Mouse (Mus musculus) neural tube, embryonic 12.5 days (tissue): ENCODE measurements around the gene Kcnq1. TPM values are rescaled to one million over a fixed set of nuclear protein-coding genes. Genes with fewer than 3 reads are reported as not detected.

Source experiments
- ATAC-seq: fragments of 200-750 bp; cut with Nextera tagmentation; 2 replicates; pipeline ENCODE4 v1.8.0; 2017; ENCODE audit warnings: low read depth, mild to moderate bottlenecking, moderate TSS enrichment, moderate library complexity; ENCODE audit not compliant: low FRiP score
- H3K27ac ChIP-seq: fragments of 300-500 bp; sonication (generic); 2 replicates; pipeline ENCODE4 v1.5.1; 2016
- H3K27me3 ChIP-seq: fragments of 300-500 bp; sonication (generic); replicated peaks from 2 replicates; pipeline ENCODE4 v1.6.1; 2016; ENCODE audit warnings: mild to moderate bottlenecking
- H3K36me3 ChIP-seq: fragments of 300-500 bp; sonication (generic); 2 replicates; pipeline ENCODE4 v1.6.1; 2016; ENCODE audit warnings: mild to moderate bottlenecking
- H3K4me1 ChIP-seq: fragments of 300-500 bp; sonication (generic); 2 replicates; pipeline ENCODE4 v1.6.1; 2016
- H3K4me2 ChIP-seq: fragments of 300-500 bp; sonication (generic); replicated peaks from 2 replicates; pipeline ENCODE4 v1.6.1; 2016; ENCODE audit warnings: mild to moderate bottlenecking
- H3K4me3 ChIP-seq: fragments of 300-500 bp; sonication (generic); 2 replicates; pipeline ENCODE4 v1.5.1; 2016
- H3K9ac ChIP-seq: fragments of 300-500 bp; sonication (generic); 2 replicates; pipeline ENCODE4 v1.6.1; 2016; ENCODE audit warnings: mild to moderate bottlenecking
- H3K9me3 ChIP-seq: fragments of 300-500 bp; sonication (generic); 2 replicates; pipeline ENCODE4 v1.6.1; 2016; ENCODE audit warnings: mild to moderate bottlenecking
- WGBS: fragments of 180-500 bp; shearing (Covaris S2); methylation state at CpG from one replicate; pipeline ENCODE4 v1.1.7; 2016; 5-methylcytosine and 5-hydroxymethylcytosine counted together
- polyA plus RNA-seq: library from polyadenylated mRNA; unstranded; fragments of >200 nt; fragmentation: Nextera tagmentation; extraction: Ambion mirVana; gene quantifications from 2 replicates; pipeline ENCODE4 v1.2.1, GENCODE M21; 2016

The Kcnq1 gene
- polyA plus RNA-seq, 1 experiment from 2014 or later = 0.99 TPM

DNA sequence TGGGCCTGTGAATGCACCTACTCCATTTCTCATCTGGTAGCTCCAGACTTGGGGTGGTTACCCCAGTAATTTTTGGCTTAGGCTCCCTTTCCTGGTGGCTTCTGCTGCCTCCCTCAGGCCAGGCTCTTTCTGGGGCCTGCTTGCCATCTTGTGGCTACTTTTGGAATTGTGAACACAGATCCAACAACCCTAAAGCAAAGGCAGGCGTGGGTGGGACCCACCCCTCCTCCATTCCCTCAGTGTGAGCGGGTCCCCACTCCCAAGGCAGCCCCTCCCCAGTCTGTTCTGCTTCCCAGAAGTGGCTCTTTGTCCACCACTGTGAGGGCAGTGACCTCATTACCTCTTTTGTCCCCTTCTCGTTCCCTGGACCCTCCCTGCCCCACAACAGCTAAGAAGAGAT is 46.2 kb downstream of the Kcnq1 start:
- H3K4me3 ChIP-seq = no peak overlapping the region
- 9% methylated on average over 3 of the region's 3 CpGs for WGBS
- no peak overlapping the region for H3K4me2 ChIP-seq
- H3K9me3 ChIP-seq = no peaks in the 10 kb centered on the region
- no peak overlapping the region for H3K9ac ChIP-seq
- H3K27ac ChIP-seq = no peak overlapping the region
- H3K27me3 ChIP-seq = no peaks in the 10 kb centered on the region
- no peak for ATAC-seq
- no peaks in the 10 kb centered on the region for H3K36me3 ChIP-seq
- H3K4me1 ChIP-seq = peaks cover 10% of the 10 kb centered on the region

DNA sequence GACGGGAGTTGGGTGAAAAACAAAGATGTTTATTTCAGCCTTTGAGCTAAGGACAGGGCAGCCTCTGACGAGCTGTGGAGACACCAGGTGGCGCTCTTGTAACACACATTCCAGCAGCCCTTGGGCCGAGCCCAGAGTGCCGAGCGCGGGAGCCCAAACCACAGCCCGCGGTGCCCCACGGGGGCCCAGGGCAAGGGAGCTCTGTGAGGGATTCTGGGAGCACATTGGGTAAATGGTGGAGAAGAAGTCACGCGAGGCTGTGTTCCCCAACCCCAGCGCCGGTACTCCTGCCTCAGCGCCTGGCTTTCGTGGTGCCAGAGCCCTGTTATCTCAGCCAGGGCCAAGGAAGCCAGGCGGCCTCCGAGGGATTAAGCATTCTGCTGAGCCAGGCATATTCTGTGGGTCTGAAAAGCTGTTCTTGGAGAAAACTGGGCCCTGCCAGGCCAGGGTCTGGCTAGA is 47.8 kb downstream of the Kcnq1 start:
- Histone ChIP-seq H3K4me2 (peak overlapping the region; percentile 59), H3K9ac (peak overlapping the region; percentile 44; the same call in 1 of the 2 replicates), H3K27ac (no peak overlapping the region), H3K4me3 (peak overlapping the region; percentile 20; the same call in 1 of the 2 replicates), H3K36me3 (no peaks in the 10 kb centered on the region), H3K4me1 (peaks cover 14% of the 10 kb centered on the region), H3K9me3 (no peaks in the 10 kb centered on the region), H3K27me3 (no peaks in the 10 kb centered on the region)
- peak; percentile 85 for ATAC-seq
- 6% methylated on average over 18 of the region's 18 CpGs for WGBS

DNA sequence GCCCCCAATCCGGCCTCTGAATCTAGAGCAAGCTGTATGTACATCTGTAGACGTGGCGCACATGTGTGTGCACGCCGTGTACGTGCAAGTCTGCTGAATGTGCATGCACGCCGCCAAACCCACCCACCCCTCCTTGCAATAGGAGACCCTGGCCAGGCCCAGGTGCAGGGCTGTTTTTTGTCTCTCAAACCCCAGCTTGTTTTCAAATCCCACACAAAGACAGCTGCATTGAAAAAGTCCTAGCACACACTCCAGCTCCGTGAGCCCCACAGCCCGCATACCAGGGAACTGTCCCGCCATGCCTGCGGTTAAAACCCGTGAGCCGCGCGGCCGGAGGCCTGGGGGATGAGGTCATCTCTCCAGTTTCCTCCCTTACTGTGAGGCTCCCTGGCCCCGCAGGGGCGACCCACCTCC is 48.3 kb downstream of the Kcnq1 start:
- Histone ChIP-seq H3K9ac (no peak overlapping the region; the same call in 1 of the 2 replicates), H3K4me1 (peaks cover 19% of the 10 kb centered on the region), H3K4me3 (no peak overlapping the region), H3K27me3 (no peaks in the 10 kb centered on the region), H3K27ac (0 out of 2 replicates have a peak overlapping the region, but pooled peaks have one; percentile 26), H3K4me2 (peak overlapping the region; percentile 59), H3K36me3 (no peaks in the 10 kb centered on the region), H3K9me3 (no peaks in the 10 kb centered on the region)
- WGBS = 32% methylated on average over 19 of the region's 19 CpGs
- peak; percentile 67 for ATAC-seq

DNA sequence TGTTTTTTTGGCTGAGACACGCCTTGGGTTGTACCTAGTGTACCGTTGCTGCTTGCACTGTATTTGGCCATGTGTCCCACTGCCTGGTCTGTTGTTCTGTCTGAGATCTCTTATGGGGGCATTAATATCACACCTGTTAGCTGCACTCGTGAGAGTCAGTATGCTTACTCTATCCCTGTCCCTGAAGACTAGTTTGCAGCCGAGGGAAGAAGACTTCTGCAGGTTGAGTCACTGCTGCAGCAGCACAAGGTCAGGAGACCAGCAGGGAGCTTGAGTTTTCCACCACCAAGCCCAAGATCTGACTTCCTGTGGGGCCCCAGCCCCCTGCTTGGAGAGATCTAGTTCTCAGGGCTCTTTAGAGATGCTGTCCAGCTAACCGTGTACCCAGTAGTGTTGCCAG is 49.1 kb downstream of the Kcnq1 start:
- Histone ChIP-seq H3K4me2 (no peak overlapping the region), H3K4me3 (no peak overlapping the region), H3K27ac (no peak overlapping the region), H3K36me3 (no peaks in the 10 kb centered on the region), H3K9ac (no peak overlapping the region), H3K9me3 (no peaks in the 10 kb centered on the region), H3K4me1 (peaks cover 27% of the 10 kb centered on the region), H3K27me3 (no peaks in the 10 kb centered on the region)
- 70% methylated on average over 5 of the region's 5 CpGs for WGBS
- ATAC-seq = no peak

DNA sequence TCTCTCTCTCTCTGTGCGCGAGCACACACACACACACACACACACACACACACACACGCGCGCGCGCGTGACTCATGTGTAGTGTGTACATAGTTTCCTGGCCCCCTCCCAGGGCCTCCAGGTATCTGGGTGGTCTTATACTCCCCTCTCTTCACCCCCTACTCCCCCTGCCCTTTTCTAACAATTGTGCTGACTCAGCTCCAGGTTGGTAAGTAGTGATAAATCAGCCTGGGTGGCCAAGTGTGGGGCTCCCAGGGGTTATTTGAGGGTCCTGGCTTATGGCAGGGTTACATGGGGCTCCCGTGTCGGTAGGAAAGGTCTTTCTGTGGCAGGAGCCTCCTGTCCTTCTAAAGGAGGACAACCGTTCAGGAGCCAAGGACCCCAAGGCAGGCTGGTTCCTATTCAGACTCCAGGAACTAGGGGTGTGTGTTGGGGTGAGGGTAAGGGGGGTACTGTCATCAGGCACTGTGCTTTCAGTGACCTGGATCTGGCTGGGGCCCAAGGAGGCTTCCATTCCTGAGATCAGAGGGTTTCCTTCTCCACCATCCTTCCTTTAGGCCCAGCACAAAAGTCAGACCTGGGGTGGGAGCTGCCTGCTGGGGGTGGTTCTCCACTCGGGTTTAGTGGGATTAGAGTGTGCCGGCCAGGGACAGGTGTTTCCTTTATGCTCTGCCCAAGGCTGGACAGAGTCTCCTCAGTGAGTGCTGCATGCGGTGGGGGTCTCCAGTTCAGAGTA is 52.7 kb downstream of the Kcnq1 start:
- H3K4me2 ChIP-seq = no peak overlapping the region
- no peak overlapping the region for H3K27ac ChIP-seq
- H3K36me3 ChIP-seq = no peaks in the 10 kb centered on the region
- no peaks in the 10 kb centered on the region for H3K27me3 ChIP-seq
- H3K9ac ChIP-seq = 0 out of 2 replicates have a peak overlapping the region, but pooled peaks have one; percentile 40
- H3K4me3 ChIP-seq = no peak overlapping the region
- WGBS = 78% methylated on average over 14 of the region's 14 CpGs
- H3K9me3 ChIP-seq = no peaks in the 10 kb centered on the region
- H3K4me1 ChIP-seq = peaks cover 28% of the 10 kb centered on the region
- ATAC-seq = 0 out of 2 replicates have a peak, but pooled peaks have one; percentile 31

DNA sequence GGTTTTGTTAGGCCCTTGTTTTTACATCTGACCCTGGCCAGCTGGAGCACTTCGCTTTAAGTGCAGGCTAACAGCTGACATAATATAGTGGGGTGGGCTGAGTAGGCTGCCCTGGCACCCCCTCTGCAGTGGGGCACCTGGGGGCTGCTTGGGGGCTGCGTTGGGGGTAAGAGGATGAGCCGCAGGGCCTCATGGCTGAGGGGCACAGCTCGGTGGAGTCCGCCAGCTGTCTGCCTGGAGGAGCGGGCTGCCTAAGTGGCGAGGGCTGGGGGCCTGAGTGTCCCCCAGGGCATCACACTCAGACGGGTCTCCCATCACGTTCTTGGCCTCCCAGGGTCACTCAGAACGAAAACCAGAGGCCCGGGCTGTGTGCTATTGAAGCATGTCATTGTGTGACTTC is 53.3 kb downstream of the Kcnq1 start:
- 30% methylated on average over 11 of the region's 11 CpGs for WGBS
- H3K27ac ChIP-seq = no peak overlapping the region
- ATAC-seq = peak; percentile 70; the same call in 1 of the 2 replicates
- 0 out of 2 replicates have a peak overlapping the region, but pooled peaks have one; percentile 40 for H3K9ac ChIP-seq
- H3K4me1 ChIP-seq = peaks cover 22% of the 10 kb centered on the region
- no peaks in the 10 kb centered on the region for H3K9me3 ChIP-seq
- H3K4me3 ChIP-seq = no peak overlapping the region
- no peak overlapping the region for H3K4me2 ChIP-seq
- no peaks in the 10 kb centered on the region for H3K27me3 ChIP-seq
- H3K36me3 ChIP-seq = no peaks in the 10 kb centered on the region

DNA sequence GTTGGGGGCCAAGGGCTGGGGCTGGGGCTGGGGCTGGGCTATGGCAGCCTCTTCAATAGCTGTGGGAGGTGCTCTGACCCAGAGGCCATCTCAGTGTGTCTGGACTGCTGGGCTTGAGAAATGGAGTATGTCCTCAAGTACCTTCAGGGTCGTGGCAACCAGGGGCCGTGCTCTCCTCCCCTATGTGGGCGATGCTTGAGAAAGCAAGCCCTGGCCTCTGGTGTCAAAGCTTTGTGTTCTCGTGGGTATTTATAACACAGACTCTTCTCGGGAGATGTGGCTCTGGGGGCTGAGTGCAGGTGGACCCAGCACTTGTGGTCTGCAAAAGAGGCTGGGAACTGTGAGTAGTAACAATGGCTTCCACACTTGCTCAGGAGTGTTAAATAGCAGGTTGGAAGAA is 53.9 kb downstream of the Kcnq1 start:
- Histone ChIP-seq H3K9me3 (no peaks in the 10 kb centered on the region), H3K27ac (no peak overlapping the region), H3K36me3 (no peaks in the 10 kb centered on the region), H3K4me3 (no peak overlapping the region), H3K27me3 (no peaks in the 10 kb centered on the region), H3K4me2 (no peak overlapping the region), H3K4me1 (peaks cover 18% of the 10 kb centered on the region), H3K9ac (0 out of 2 replicates have a peak overlapping the region, but pooled peaks have one; percentile 13)
- no peak for ATAC-seq
- WGBS = 61% methylated on average over 5 of the region's 5 CpGs

DNA sequence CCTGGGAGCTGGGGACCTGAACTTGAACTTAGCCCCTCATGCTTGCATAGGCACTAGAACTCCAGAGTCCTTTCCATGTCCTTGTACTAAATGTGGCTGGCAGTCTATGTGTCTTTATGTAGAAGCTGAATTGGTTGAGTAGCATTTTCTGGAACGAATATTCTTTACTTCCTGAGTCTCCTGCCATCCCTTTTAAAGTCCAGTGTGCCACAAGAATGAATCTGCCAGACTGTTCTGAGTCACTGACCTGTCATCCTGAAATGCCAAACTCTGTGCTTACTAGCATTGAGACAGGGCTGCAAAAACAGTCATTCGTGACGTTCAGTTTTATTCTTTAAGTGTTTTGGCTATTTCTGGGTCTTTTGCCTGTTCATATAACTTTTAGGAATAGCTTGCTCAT is 55.9 kb downstream of the Kcnq1 start:
- WGBS = 79% methylated on average over 3 of the region's 3 CpGs
- no peaks in the 10 kb centered on the region for H3K27me3 ChIP-seq
- no peak overlapping the region for H3K4me3 ChIP-seq
- H3K4me1 ChIP-seq = peaks cover 18% of the 10 kb centered on the region
- no peaks in the 10 kb centered on the region for H3K9me3 ChIP-seq
- no peak overlapping the region for H3K27ac ChIP-seq
- no peak overlapping the region for H3K4me2 ChIP-seq
- no peak overlapping the region for H3K9ac ChIP-seq
- H3K36me3 ChIP-seq = no peaks in the 10 kb centered on the region
- no peak for ATAC-seq

DNA sequence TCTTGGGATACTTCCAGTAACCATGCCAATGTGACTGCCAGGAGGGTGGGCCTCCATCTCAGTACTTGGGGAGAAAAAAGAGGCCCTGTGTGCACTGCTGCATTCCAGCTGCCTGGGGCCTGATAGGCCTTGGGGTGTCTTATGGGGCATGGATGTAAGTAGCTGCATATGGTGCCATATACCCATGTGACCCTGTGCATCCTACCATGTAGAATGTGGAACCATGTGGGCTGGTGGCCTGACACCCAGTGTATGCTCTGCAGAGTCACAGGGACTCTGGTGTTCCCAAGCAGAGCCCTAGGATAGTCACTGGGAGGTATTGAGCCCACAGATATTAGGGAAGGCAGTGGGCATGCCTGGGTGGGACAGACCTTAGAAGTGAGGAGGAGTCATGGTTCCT is 57.9 kb downstream of the Kcnq1 start:
- Histone ChIP-seq H3K4me2 (no peak overlapping the region), H3K4me3 (no peak overlapping the region), H3K9me3 (no peaks in the 10 kb centered on the region), H3K4me1 (peaks cover 13% of the 10 kb centered on the region), H3K27ac (no peak overlapping the region), H3K36me3 (no peaks in the 10 kb centered on the region), H3K9ac (no peak overlapping the region), H3K27me3 (no peaks in the 10 kb centered on the region)
- no peak for ATAC-seq

DNA sequence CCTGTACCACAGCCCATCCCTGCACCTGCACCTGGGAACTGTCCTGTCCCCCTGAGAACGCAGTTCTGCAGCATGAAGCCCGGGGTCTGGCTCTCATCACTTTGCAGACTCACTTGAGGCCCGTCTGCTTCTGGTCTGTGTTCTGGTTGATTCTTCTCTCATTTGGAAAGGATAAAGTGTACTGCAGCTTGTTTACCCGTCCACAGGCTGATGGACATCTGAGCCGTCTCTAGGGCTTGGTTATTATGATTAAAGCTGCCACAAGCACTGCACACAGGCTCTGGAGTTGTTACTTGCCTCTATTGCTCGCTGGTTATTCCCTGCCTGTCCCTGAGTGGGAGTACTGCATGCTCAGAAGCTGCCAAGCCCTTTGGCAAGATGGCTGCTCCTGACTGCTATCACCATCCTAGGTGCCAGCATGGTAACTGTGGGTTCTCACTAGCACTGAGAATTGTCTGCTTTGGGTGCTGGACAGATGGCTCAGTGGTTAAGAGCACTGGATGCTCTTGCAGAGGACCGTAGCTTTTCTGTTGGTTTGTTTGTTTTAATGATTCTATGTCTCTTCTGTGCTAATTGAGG is 59.6 kb downstream of the Kcnq1 start:
- H3K27me3 ChIP-seq = no peaks in the 10 kb centered on the region
- no peak overlapping the region for H3K4me3 ChIP-seq
- ATAC-seq = no peak
- 82% methylated on average over 7 of the region's 7 CpGs for WGBS
- no peak overlapping the region for H3K4me2 ChIP-seq
- no peak overlapping the region for H3K27ac ChIP-seq
- H3K9ac ChIP-seq = no peak overlapping the region
- no peaks in the 10 kb centered on the region for H3K36me3 ChIP-seq
- H3K9me3 ChIP-seq = no peaks in the 10 kb centered on the region
- no peaks in the 10 kb centered on the region for H3K4me1 ChIP-seq

DNA sequence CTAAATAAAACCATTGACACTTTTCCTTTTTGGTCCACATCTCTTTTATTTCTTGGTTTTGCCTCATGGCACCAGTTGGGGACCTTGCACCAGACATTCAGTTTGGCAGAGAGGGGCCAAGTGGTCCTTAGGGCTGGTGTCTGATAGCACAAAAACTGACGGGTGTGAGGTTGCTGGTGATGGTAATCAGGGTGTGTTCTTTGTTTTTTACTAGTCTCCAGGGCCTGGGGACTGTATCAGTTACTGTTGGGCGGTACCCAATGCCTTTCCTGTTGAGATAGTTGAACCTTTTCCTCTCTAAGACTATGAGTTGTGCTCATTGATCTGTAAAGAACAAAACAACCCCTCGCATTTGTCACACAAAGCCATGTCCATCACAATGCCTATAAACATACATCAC is 61.1 kb downstream of the Kcnq1 start:
- no peaks in the 10 kb centered on the region for H3K9me3 ChIP-seq
- no peak overlapping the region for H3K27ac ChIP-seq
- no peak for ATAC-seq
- no peaks in the 10 kb centered on the region for H3K36me3 ChIP-seq
- no peak overlapping the region for H3K4me2 ChIP-seq
- no peaks in the 10 kb centered on the region for H3K4me1 ChIP-seq
- no peaks in the 10 kb centered on the region for H3K27me3 ChIP-seq
- WGBS = 74% methylated on average over 3 of the region's 3 CpGs
- no peak overlapping the region for H3K9ac ChIP-seq
- no peak overlapping the region for H3K4me3 ChIP-seq

DNA sequence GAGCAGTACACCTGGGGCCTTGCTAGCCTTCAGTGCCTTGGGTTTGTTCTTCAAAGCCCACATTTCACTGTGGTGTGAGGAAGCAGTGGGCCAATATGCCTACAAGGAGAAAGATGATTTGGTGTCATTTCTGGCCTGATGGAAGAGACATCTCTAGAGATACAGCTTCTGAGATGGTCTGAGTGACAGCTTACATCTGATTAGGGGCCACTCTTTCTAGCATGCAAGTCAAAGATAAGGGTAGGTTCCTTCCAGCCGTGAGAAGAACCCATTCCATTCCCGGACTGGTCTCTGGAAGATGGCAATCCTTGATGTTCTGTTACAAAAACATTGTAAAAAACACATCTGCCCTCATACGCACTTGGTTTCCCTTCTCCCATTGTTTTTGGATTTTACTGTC is 63.2 kb downstream of the Kcnq1 start:
- Histone ChIP-seq H3K4me2 (no peak overlapping the region), H3K9me3 (no peaks in the 10 kb centered on the region), H3K4me1 (no peaks in the 10 kb centered on the region), H3K36me3 (no peaks in the 10 kb centered on the region), H3K9ac (no peak overlapping the region), H3K27me3 (no peaks in the 10 kb centered on the region), H3K4me3 (no peak overlapping the region), H3K27ac (no peak overlapping the region)
- 77% methylated on average over 3 of the region's 3 CpGs for WGBS
- no peak for ATAC-seq
